In the genomic region with DNA sequence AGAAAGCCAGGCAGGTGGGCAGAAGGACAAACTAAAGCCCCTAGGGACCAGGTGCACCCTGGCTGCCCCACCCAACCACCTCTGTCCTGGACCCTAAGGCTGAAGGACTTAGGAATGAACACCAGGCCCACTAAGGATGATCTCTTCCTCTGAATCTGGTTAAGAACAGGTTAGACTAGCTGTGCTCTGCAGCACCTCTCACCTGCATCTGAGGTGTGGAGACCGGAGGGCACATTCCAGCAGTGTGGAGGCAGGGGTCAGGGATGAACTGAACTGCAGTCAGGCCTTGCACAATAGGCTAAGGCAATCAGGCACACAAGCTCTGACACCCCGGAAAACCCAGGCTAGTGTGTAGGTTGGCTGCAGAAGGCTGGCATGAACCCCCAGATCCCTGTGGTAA, we compare ENCODE assay signal across 29 mouse cellular contexts. TPM values are rescaled to one million over a fixed set of nuclear protein-coding genes. Genes with fewer than 3 reads are reported as not detected.
DNase-seq lines count a peak whose midpoint lies in the region; ATAC-seq and TF ChIP-seq lines count a peak whose summit lies in the region.
"Had no signal": no experiment of that assay in that cellular context is flagged by ENCODE, and none has a peak within 500 bp of the region (broad histone marks: within the 10 kb centered on the region; RNA-seq: fewer than 3 reads in every experiment).

No protein-coding gene starts in this region.

- H3K27me3 ChIP-seq in lung, embryonic 15.5 days = no peaks in the 10 kb centered on the region
- no peaks in the 10 kb centered on the region; the same call in none of the 2 replicates for H3K27me3 ChIP-seq in hindbrain, embryonic 10.5 days (ENCODE audit: insufficient read depth, poor library complexity, severe bottlenecking)
- H3K27me3 ChIP-seq: embryonic facial prominence, embryonic 13.5 days had no signal

- no peak for TF ChIP-seq CTCF in lung, adult 2 months (IDR thresholded peaks at IDR 0.05; ENCODE audit: insufficient read depth, low read length)

- no peak overlapping the region for H3K4me3 ChIP-seq in lung, embryonic 15.5 days
- H3K4me3 ChIP-seq in lung, adult 2 months (replicated peaks; ENCODE audit: extremely low read depth, low read depth, low read length) = no peak overlapping the region
- H3K4me3 ChIP-seq in hindbrain, embryonic 10.5 days = no peak overlapping the region
- H3K4me3 ChIP-seq: embryonic facial prominence, embryonic 10.5 days; embryonic facial prominence, embryonic 13.5 days; erythroblast, embryonic 14.5 days; forebrain, embryonic 10.5 days; forebrain, embryonic 13.5 days had no signal

- H3K27ac ChIP-seq in lung, embryonic 15.5 days = peak overlapping the region; percentile 17; the same call in 1 of the 2 replicates
- H3K27ac ChIP-seq in hindbrain, embryonic 10.5 days = no peak overlapping the region
- H3K27ac ChIP-seq: embryonic facial prominence, embryonic 10.5 days; embryonic facial prominence, embryonic 13.5 days; forebrain, embryonic 10.5 days; forebrain, embryonic 13.5 days; hindbrain, embryonic 14.5 days; hindbrain, postnatal 0 days had no signal

- ATAC-seq in lung, embryonic 15.5 days (ENCODE audit: borderline replicate concordance, extremely low read depth, low FRiP score, low TSS enrichment) = peak; percentile 65; the same call in 1 of the 2 replicates
- ATAC-seq: activated CD4-positive, CD25-positive, alpha-beta regulatory T cell, adult 4 months; forebrain, embryonic 13.5 days; forebrain, embryonic 16.5 days; hindbrain, postnatal 0 days; inflammation-experienced regulatory T-cells, adult 6 months had no signal

- no peak overlapping the region for H3K4me2 ChIP-seq in lung, embryonic 15.5 days
- H3K4me2 ChIP-seq: embryonic facial prominence, embryonic 13.5 days; forebrain, embryonic 13.5 days; heart, embryonic 11.5 days; hindbrain, embryonic 14.5 days had no signal

- 55% methylated on average over 2 of the region's 2 CpGs for WGBS in lung, embryonic 15.5 days
- 74% methylated on average over 2 of the region's 2 CpGs for WGBS in lung, adult 2 months
- 87% methylated on average over 2 of the region's 2 CpGs for WGBS in hindbrain, embryonic 10.5 days

- H3K36me3 ChIP-seq in lung, embryonic 15.5 days = no peaks in the 10 kb centered on the region
- H3K36me3 ChIP-seq in hindbrain, embryonic 10.5 days = no peaks in the 10 kb centered on the region
- H3K36me3 ChIP-seq: embryonic facial prominence, embryonic 10.5 days; embryonic facial prominence, embryonic 13.5 days; forebrain, embryonic 10.5 days had no signal

- TF ChIP-seq POLR2A in lung, adult 2 months (IDR thresholded peaks at IDR 0.05; ENCODE audit: borderline replicate concordance, extremely low read depth, low read depth, low read length) = no peak

- 0 out of 2 replicates have a peak, but pooled peaks cover 4% of the 10 kb centered on the region for H3K4me1 ChIP-seq in lung, embryonic 15.5 days
- H3K4me1 ChIP-seq in lung, adult 2 months (ENCODE audit: control insufficient read depth, insufficient read depth, low read length) = no peaks in the 10 kb centered on the region
- 0 out of 2 replicates have a peak, but pooled peaks cover 3% of the 10 kb centered on the region for H3K4me1 ChIP-seq in hindbrain, embryonic 10.5 days (replicated peaks)
- H3K4me1 ChIP-seq: embryonic facial prominence, embryonic 13.5 days; forebrain, embryonic 10.5 days; forebrain, embryonic 13.5 days had no signal

- no peaks in the 10 kb centered on the region for H3K9me3 ChIP-seq in lung, embryonic 15.5 days
- peaks cover 1% of the 10 kb centered on the region; the same call in 1 of the 2 replicates for H3K9me3 ChIP-seq in hindbrain, embryonic 10.5 days
- H3K9me3 ChIP-seq: embryonic facial prominence, embryonic 10.5 days; embryonic facial prominence, embryonic 13.5 days; forebrain, embryonic 13.5 days had no signal

- DNase-seq in heart, adult 11 months = peak; percentile 80
- no peak for DNase-seq in heart, adult 8-10 months (ENCODE audit: low spot score)
- DNase-seq in lung, adult 2 months = no peak
- DNase-seq in fat pad, adult 2 months (ENCODE audit: extremely low read depth, low read depth, low spot score) = peak; percentile 94
- no peak for DNase-seq in hindbrain, embryonic 10.5 days (ENCODE audit: low spot score)
- DNase-seq: adrenal gland, adult 8-10 months; adrenal gland, postnatal 25 days; cerebellum, adult 11-12 months; cerebellum, adult 8-10 months; cerebellum, postnatal 10 days; cerebellum, postnatal 36 days; embryo, embryonic 11 days; gastrocnemius, postnatal 10 days; gastrocnemius, postnatal 36 days; heart, adult 18-20 months had no signal

- H3K9ac ChIP-seq in lung, embryonic 15.5 days = no peak overlapping the region
- H3K9ac ChIP-seq: embryonic facial prominence, embryonic 13.5 days; forebrain, embryonic 13.5 days; hindbrain, embryonic 14.5 days had no signal

RNA-seq across cellular contexts. Expression of a gene that starts 18.3 kb away (rescaled TPM):
- 1 to 10 TPM; 3.8 to 7.4 (median 4.9) TPM for total RNA-seq in heart, adult 8-10 months (2022)
- polyA plus RNA-seq in lung, embryonic 15.5 days (2015; fragmentation: Nextera tagmentation; extraction: Ambion mirVana) = 31.7 and 33.5 TPM in 2 replicates
- polyA plus RNA-seq in lung, adult 2 months (2012; rRNA removed) = 62.3 and 147 TPM in 2 replicates
- 38.1 and 50.5 TPM in 2 replicates for polyA plus RNA-seq in hindbrain, embryonic 10.5 days (2016; fragmentation: Nextera tagmentation; extraction: Ambion mirVana)
- total RNA-seq: gastrocnemius, adult 18-20 months; gastrocnemius, postnatal 36 days had no signal
- polyA plus RNA-seq: activated CD4-positive, CD25-positive, alpha-beta regulatory T cell, adult 4 months; cortical plate, adult 2 months; erythroblast, embryonic 14.5 days; inflammation-experienced regulatory T-cells, adult 6 months had no signal

Comparison
In these comparisons a context has a peak if more than half of its experiments do, and no peak if none do; other contexts are left out.
1. DNase-seq: peak in heart, adult 11 months (single experiment) and fat pad, adult 2 months (single experiment); none in heart, adult 8-10 months (single experiment), lung, adult 2 months (single experiment) and hindbrain, embryonic 10.5 days (single experiment).